Mouse (Mus musculus) T-helper 17 cell (primary cell): ENCODE data around the gene Vpreb1.
"Not testable (repeated sequence)": the region's sequence is repeated elsewhere in the genome, so short reads cannot be mapped to it uniquely, and the experiment has no call there.

Source experiments
- in situ Hi-C, 2 experiments: fragments of 300-600 bp; cut with MboI, MseI; formaldehyde crosslinking; loops; 1 replicate in 1 of 2; 2 replicates in 1 of 2; pipeline ENCODE4 v1.15.1; 2025; ENCODE audit warnings: high pct_unique_total_duplicates in 2 of 2

The Vpreb1 gene

DNA sequence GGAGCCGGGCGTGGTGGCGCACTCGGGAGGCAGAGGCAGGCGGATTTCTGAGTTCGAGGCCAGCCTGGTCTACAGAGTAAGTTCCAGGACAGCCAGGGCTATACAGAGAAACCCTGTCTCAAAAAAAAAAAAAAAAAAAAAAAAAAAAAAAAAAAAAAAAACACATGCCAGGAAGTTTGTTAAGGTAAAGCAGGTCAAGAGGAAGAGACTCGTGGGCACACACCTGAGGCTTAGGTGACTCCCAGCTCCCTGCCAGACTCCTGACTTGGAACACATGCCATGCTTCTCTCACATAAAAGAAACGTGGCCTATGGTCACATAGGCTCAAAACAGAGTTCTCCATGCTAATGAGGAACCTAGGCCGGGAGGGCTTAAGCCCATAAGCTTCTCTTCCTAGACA, 14.6 kb downstream of the Vpreb1 start:
- in situ Hi-C loops = not testable (repeated sequence)

DNA sequence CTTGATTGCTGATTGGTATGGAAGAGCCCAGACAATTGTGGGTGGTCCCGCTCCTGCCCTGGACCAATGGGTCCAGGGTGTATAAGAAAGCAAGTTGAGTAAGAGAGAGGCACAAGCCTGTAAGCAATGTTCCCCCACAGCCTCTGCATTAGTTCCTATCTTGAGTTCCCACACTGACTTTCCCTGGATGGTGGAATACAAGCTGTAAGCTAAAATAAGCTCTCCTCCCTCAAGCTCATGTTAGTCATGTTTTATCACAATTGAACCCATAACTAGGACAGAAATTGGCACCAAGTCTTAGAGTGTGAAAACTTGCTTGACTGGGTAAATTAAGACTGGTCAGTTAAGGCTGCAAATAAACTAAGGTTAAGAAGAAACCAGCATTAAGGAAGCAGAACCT, 15.1 kb downstream of the Vpreb1 start:
- in situ Hi-C loops = no loop called here

DNA sequence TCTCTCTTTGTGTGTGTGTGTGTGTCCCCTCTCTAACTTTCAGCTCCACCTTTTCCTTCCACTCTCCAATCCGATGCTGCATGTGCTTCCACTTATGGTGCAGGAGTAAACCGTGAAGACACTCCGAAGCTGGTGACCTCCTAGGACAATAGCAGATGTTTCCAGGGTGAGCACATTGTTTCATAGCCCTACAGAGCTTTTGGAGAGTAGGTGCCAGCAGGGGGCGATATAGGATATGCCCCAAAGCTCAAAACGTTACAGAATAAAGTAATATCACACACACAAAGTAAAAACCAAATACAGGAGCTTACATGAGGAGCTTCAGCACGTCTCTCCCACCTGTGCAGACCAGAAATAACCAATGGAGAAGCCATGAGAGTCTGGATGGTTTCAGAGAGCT, 15.8 kb downstream of the Vpreb1 start:
- in situ Hi-C loops = no loop called here

DNA sequence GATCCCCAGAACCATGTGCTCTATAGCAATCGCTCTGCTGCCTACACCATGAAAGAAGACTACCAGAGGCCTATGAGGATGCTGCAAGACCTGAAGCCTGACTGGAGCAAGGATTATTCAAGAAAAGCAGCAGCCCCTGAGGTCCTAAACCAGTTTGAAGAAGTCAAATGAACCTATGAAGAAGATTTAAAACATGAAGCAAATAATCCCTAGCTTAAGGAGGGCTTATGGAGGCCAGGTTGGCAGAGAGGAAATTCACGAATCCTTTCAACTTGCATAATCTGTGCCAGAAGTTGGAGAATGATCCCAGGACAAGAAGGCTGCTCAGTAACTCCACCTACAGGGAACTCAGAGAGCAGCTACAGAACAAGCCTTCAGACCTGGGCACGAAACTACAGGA, 18.2 kb downstream of the Vpreb1 start:
- in situ Hi-C loops = no loop called here

DNA sequence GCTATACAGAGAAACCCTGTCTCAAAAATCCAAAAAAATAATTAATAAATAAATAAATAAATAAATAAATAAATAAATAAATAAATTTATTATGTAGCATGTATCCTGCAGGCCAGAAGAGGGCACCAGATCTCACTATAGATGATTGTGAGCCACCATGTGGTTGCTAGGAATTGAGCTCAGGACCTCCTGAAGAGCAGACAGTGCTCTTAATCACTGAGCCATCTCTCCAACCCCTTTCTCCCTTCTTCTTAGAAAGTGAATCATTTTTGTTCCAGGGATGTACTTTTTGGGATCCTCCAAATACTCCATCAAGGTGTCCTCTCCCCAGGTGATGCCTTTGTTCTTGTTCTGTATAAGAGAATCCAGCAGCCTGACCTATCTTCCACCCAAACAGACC, 21.4 kb downstream of the Vpreb1 start:
- in situ Hi-C loops = no loop called here

DNA sequence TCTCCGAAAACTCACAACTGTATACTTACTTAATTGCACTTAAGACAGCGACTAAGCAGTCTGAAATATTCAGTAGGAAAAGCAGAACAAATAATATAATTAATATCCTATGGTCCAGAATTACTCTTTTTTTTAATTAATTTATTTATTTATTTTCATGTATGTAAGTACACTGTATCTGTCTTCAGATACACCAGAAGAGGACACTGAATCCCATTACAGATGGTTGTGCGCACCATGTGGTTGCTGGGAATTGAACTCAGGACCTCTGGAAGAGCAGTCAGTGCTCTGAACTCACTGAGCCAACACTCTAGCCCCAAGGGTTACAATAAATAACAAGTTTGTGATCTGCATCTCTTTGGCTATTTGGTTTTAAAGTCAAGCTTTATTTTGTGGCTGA, 41.0 kb downstream of the Vpreb1 start:
- in situ Hi-C loops = no loop called here

DNA sequence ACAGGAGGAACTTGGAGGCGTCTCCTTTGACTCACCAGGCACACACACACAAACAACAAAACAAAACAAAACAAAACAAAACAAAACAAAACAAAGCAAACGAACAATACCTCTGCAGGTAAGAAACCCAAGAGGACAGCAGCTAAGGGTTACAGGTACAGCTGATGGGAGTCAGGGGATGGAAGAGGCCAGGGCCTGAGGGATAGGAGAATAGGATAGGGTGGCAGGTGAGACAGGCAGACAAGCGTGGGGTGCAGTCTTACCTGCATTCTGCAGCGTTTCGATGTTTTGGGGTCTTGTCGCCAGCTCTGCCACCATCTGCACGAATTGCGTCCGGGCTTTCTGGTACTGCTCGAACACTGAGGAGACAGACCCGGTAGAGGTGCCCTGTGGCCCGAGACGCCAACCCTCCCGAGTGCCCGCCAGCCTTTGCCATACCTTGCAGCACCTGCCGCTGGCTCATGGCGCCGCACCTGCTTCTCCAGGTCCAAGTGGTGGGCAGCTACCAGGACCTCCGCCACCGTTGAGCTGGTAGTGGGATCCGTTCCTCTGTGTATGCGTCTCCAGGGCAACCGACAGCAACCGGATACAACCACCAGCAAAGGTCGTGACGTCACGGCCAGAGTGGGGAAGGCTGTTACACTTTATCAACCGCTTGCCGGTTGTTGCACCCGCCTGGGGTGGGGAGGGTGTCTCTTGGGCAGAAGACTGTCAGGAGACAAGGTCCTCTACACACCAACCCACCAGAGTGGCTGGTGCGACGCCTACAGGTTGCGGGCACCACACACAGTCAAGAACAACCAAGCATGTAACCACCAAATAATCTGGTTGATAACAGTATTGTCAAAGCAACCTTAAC, 41.7 kb downstream of the Vpreb1 start, which contains the start of gene Spag6l:
Gene Spag6l, minus strand, starts transcription at position 700 of the 859 bp plus-strand sequence.
- in situ Hi-C loops = no loop called here

DNA sequence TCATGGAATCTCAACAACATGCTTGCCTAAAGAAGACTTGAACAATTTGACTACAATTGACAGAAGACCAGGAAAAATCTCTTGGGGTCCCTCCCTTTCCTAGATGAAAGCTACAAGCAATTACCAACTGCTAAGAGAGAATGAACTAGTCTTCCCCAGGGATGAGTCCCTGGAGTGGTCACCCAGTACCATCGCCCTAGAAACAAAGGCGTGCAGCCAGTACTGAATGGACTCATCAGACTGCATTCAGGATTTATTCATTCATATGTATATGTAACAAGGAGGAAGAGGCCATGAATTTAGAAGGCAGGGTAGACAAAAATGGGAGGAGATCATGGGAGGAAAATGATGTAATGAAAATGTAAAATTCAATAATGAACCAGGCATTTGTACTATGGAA, 44.4 kb downstream of the Vpreb1 start:
- in situ Hi-C loops = no loop called here

DNA sequence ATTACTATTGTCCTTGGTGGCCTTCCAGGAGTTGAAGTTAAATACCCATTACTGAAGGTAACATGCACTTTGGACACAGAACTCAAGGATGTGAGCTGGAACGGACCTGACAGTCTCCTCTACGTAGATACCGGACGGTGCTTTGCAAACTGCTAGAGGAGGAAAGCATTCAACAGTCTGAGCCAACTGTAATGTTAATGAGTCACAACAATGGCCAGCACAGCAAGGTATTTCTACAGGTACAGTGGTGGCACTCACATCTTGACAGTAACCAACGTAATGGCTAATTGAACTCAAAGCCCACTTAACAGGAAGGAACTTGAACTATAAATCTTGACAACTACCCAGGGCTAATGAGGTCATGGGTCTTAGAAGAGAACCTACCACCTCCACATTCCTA, 45.2 kb downstream of the Vpreb1 start:
- in situ Hi-C loops = no loop called here
